Mouse (Mus musculus) NIH3T3 (cell line): ENCODE measurements around the gene Tm9sf1.

ENCODE experiments used
- DNase-seq: peaks from one replicate; pipeline ENCODE4 v3.0.0-alpha.2; 2012; ENCODE audit warnings: low read depth

Gene Tm9sf1

DNA sequence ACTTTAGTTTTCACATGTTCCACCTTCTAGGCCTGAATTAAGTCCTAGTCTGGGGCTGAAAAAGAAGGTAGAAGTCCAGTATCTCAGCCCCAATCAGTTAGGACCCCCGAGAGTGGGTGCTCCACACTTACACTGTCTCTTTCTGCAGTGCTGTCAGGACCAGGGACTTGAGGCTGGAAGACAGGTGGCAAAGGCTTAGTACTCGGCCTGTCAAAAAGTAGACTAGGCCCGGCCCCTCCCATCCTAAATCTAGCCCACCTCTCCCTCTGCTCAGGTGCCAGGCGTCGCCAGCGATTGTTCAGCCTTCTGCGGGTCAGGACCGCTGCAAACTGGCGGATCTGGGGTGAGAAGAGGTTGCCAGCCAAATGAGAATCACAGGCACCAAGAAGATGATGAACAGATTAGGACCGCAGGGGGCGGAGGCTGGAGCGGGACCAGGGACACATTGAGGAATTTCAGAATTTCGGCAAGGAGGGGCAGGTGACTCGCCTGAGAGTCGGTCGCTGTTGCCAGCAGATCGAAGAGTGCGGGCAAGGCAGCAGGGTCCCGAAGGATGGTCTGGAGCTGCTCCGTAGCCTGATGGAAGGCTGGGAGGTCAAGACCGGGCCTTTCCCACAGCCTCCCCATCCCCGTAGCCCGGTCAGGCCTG lies 8.6 kb downstream of the Tm9sf1 start:
- peak; percentile 55 for DNase-seq

GRCm38 (mm10) chr14:55629312-55629711 lies 14.3 kb downstream of the Tm9sf1 start:
- peak; percentile 67 for DNase-seq

GRCm38 (mm10) chr14:55628077-55628827 lies 15.4 kb downstream of the Tm9sf1 start:
- no peak for DNase-seq

DNA sequence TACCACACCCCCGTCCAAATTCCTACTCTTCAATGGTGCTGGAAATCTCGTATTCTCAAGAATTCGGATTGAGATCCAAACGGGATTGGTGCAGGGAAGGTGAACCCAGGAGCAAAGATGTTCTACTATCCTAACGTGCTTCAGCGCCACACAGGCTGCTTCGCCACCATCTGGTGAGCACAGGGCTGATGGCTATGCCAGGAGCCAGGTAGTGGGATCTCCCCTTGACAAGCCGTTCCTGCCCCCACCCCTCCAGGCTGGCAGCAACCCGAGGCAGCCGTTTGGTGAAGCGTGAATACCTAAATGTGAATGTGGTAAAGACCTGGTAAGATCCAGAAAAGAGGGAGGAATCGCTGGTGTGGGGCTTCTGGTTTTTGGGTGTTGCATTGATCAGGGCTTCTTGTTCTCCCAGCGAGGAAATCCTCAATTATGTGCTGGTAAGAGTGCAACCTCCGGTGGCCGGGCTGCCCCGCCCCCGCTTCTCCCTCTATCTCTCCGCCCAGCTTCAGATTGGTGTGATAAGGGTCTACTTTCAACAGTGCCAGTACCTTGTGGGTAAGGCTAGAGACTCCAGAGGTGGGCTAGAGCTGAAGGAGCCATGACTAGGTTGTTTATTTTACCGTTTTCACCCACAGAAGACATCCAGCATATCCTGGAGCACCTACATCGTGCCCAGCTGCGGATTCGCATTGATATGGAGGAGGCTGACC lies 25.0 kb downstream of the Tm9sf1 start:
- DNase-seq: no peak

- no peak for DNase-seq
These were observed 25.8 kb downstream of the Tm9sf1 start, which contains the start of gene Rec8 for GRCm38 (mm10) chr14:55617822-55618221. Rec8 (plus strand) TSS chr14:55618037.

DNA sequence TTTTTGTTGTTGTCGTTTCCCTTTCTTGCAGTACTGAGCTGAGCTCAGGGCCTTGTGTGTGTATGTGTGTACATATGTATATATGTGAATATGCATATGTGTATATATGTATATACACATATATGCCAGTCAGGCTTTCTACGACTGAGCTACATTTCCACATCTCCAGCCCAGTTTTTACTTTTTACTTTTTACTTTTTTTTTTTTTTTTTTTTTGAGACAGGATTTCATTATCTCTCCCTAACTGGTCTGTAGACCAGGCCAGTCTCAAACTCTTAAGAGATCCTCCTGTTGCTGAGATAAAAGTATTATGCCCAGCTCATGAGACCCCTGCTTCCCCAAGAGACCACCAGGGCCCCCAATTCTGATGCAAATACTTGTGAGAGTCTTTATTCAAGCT lies 26.8 kb downstream of the Tm9sf1 start:
- DNase-seq: no peak

- peak; percentile 44 for DNase-seq
These were observed 27.7 kb downstream of the Tm9sf1 start for GRCm38 (mm10) chr14:55615876-55616275.

DNA sequence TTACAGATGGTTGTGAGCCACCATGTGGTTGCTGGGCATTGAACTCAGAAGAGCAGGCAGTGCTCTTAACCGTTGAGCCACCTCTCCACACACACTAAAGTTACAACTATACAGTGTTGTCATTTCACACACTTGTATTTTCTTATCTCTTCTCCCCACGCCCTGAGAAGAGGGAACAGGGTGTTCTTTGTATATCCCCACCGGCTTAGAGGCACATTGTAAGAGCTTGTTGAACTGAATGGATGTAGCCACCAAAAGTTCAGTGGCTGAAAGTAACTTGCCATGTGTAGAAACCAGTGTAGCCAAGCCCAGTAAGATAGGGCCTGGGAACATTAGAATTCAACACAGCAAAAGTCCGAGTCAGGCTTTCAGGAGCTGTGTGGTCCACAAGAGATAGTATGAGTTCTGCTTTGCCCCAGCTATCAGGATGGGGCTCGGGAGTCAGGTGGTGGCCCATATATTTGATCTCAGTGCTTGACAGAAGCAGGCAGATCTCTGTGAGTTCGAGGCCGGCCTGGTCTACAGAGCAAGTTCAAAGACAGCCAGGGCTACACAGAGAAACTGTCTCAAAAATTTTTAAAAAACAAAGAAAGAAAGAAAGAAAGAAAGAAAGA lies 28.9 kb downstream of the Tm9sf1 start:
- DNase-seq: no peak

DNA sequence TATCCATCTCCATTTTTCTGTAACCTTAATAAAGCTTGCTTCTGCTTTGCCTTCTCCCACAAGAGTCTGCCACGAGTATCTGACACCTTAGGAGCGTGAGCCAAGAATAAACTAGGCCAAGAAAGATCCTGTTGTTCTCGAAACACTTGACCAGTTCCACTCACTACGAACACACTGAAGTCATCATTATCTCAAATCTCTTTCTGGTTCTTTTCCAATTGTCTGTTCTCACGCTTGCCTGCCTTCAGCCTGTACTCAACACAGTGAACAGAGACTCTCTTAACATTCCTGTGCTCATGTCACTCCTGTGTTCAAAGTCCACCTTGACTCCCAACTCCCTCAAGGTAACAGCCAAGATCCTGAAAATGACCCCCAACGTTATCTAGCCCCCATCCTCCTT lies 30.3 kb downstream of the Tm9sf1 start:
- DNase-seq: no peak

- DNase-seq: no peak
These were observed 35.3 kb downstream of the Tm9sf1 start for GRCm38 (mm10) chr14:55608339-55608738.

DNA sequence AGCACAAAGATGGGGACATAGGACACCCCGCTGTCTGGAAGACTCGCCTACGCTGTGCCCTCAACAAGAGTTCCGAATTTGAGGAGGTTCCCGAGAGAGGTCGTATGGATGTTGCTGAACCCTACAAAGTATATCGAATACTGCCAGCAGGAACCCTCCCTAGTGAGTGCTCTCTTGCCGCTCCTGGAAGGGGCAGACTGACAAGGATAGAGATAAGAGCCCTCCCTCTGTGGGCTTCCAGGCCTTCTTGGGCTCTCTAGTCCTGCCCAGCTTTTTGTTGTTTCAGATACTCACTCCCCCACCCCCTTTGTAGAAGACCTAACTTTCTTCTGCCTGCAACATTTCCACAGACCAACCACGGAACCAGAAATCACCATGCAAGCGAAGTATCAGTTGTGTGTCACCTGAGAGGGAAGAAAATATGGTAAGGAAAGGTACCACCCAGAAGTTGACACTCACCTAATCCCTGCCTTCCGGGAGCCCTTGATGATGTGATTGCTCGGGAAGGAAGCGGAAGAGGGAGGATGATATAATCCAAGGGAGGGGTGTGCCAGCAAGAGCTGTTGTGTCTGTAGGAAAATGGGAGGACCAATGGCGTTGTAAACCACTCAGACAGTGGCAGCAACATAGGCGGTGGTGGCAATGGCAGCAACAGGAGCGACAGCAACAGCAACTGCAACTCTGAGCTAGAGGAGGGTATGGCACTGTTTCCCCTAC lies 37.7 kb downstream of the Tm9sf1 start:
- no peak for DNase-seq

DNA sequence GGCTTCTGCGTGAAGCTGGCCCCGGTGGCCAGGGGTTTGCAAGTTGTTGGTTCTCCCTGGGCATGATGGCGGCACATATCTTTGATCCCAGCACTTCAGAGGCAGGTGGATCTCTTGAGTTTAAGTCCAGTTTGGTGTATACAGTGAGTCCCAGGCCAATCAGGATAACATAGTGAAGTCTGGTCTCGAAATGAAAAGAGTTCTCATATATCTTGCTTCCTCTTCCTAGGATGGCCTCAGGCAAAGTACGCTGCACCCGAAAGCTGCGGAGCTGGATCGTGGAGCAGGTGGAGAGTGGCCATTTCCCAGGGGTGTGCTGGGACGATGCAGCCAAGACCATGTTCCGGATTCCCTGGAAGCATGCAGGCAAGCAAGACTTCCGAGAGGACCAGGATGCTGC lies 38.8 kb downstream of the Tm9sf1 start:
- DNase-seq: no peak

DNA sequence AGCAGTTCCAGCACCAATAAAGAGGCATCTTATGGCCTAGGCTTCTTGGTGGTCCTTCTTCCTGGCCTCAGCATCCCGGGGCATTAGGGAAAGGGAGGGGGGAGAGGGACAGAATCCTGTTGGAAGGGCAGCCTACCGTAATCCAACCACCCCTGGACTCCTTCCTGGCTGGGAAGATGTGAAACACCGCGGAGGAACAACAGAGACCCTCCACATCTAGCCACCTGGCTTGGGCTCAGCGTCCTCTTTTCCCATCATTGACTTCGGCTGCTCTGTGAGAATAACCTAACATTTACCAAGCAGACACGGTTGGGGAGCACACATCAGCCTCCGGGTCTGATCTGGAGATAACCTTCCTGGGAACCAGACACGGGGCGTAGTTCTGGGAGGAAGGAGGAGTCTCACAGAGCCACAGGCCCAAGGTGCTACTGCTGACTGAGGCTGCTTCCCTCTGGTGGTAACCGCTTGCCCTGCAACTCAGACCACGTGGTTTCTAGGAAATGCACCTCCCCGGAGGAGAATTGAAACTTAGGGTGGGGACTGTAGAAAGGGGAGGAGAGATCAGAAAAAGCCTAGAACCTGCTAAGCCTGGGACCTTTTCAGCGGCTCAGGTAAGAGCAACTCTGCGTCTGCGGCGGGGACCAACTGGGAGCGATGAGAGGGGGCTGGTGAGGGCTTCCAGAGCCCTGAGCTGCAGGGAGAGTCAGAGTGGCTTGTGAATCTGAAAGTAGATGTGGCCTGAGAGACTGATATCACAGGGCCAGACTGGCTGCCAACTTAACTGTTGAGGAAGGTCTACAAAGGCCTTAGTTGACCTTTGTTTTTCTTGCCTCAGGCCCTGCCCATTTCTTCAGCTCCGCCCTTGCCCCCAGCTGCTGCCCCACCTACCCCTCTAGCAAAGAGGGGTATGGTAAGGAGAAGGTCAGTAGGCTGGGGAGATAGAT lies 39.7 kb downstream of the Tm9sf1 start:
- peak; percentile 89 for DNase-seq

GRCm38 (mm10) chr14:55603271-55603632 lies 40.4 kb downstream of the Tm9sf1 start, which contains the start of gene Irf9:
Irf9 (plus strand) TSS chr14:55603571.
- no peak for DNase-seq

DNA sequence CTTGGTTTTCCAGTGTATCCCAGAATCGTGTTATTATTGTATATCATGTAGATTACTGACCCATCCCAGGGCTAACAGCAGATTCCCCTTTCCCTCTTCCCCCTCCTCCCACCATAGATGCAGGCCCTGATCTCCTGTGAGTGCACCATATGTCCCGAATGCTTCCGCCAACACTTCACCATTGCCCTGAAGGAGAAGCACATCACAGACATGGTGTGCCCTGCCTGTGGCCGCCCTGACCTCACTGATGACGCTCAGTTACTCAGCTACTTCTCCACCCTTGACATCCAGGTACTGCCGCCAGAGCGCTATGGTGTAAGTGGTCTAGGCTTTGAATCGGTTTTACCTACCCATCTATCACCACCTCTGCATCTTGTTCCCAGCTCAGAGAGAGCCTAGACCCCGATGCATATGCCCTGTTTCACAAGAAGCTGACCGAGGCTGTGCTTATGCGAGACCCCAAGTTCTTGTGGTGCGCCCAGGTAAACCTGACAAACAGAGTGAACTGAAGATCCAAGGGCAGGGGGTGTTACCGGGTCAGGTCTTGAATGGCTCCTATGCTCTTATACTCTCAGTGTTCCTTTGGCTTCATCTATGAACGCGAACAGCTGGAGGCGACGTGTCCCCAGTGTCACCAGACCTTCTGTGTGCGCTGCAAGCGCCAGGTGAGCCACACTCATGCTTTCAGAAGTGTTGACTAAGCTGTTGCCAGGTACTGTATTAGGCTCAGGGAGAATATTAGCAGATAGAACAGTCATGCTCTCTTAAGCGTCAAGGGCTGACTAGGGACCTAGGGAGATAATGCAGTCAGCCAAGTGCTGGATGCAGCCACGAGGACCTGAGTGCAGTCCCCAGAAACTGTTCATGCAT lies 44.9 kb downstream of the Tm9sf1 start:
- DNase-seq: no peak

DNA sequence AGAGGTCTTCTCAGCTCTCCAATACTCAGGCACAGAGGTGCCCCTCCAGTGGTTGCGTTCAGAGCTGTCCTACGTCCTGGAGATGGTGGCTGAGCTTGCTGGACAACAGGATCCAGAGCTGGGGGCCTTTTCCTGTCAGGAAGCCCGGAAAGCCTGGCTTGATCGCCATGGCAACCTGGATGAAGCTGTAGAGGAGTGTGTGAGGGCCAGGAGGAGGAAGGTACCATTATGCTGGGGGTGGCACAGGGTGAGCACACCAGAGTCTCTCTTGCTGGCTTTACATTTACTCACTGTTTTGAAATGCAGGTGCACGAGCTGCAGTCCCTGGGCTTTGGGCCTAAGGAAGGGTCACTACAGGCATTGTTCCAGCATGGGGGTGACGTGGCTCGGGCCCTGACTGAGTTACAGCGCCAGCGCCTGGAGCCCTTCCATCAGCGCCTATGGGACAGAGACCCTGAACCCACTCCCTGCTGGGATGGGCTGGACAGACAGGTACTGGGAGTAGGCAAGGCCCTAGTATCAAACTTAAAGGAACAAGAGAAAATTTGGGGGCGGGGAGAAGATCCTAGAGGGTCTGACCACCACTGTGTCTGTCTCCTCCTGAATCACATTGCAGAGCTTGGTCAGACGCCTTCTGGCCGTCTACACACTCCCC lies 47.4 kb downstream of the Tm9sf1 start:
- no peak for DNase-seq

- no peak for DNase-seq
These were observed 51.4 kb downstream of the Tm9sf1 start for GRCm38 (mm10) chr14:55592226-55592625.

DNA sequence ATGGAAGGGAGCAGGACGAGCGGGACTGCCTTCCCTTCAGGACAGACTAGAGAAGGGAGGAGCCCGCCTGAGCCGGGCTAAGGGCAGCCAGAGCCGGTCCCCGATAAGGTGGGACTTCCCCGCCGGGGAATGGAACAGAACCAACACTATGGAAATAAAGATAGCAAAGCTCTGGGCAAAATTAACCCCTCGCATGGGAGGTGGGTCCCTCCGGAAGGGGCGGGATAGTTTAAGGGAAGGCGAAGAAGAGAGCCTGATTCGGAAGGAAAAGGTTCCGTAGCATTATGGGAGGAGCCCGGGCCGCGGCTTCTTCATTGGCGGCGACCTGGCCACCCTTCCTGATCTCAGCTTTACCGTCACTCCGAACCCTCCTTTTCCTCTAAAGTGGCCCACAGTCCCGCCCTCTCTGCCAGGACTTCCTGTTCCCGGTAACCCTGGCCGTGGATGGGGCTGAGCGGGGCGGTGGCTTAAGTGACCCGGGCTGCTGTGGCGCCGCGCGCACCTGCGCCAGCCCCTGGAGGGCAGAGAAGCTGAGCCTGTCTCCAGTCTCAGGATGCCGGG lies 52.2 kb downstream of the Tm9sf1 start, which contains the start of gene Rnf31:
Gene Rnf31, plus strand, starts transcription at position 378 of the 561 bp plus-strand sequence.
- peak; percentile 93 for DNase-seq
